Mouse (Mus musculus) myocyte (in vitro differentiated cells): ENCODE data around the gene Abca3.

ENCODE experiments used
- MAX ChIP-seq: IDR thresholded peaks from one replicate; pipeline ENCODE4 v1.6.1; 2011; ENCODE audit warnings: low read depth, mild to moderate bottlenecking, control low read depth
- POLR2A ChIP-seq: IDR thresholded peaks from one replicate; pipeline ENCODE4 v1.6.1; 2011; ENCODE audit warnings: low read depth, mild to moderate bottlenecking, control low read depth, moderate library complexity; ENCODE audit not compliant: insufficient read length

DNA sequence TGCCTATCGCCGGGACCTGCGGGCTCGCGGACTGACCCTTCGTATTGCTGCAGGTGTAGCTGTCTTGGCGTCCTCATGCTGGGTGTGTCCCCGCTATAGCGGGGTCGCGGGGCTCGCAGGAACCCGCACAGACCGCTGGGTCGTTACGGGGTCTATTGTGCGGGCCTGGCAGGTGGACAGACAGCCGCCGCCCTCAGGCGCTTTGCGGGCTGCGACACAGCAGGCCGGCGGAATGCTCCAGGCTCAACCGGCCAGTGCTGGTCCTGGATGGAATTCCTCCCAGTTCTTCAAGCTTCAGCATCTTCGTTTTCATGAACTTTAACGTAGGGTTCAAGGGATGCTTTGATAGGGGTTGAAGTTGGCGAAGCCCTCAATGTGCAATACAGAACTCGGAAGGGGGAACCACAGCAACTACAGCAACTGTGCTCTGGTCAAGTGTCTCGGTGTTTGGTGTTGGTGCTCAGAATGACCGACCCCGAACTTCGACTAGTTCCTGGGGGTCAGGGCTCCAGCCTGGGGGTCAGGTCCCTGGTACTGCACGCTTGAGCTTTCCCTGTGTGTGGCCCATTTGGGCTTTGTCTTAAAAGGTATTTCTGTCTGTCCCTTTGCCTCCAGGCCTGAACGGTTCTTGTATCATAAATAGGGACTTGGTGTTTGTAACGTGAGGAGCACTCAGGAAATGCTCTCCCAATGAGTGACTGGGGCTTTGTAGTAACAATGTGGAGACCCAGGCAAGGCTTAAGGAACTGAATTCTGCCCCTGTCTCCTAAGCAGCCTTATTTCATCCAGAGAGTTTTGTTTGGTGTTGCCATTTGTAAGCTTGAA lies 832 bp downstream of the Abca3 start:
- TF ChIP-seq MAX, result no peak
- TF ChIP-seq POLR2A, result no peak
